Mouse (Mus musculus) liver, adult 2 months (tissue): ENCODE results near the gene Parva. TPM values are rescaled to one million over a fixed set of nuclear protein-coding genes. Genes with fewer than 3 reads are reported as not detected.

Source experiments
- DNase-seq: peaks from one replicate; pipeline ENCODE4 v3.0.0-alpha.2; 2011; ENCODE audit warnings: low read depth, low spot score; ENCODE audit errors: extremely low read depth
- H3K27ac ChIP-seq: fragments of 200-500 bp; replicated peaks from 2 replicates; pipeline ENCODE4 v1.5.1; 2012; ENCODE audit warnings: low read depth, mild to moderate bottlenecking, control low read depth, inconsistent platforms, low read length; ENCODE audit not compliant: insufficient read depth
- H3K27me3 ChIP-seq: fragments of 200-500 bp; 2 replicates; pipeline ENCODE4 v1.6.1; 2012; ENCODE audit warnings: mild to moderate bottlenecking, moderate library complexity, low read length, inconsistent platforms; ENCODE audit not compliant: control insufficient read depth, insufficient read depth
- H3K36me3 ChIP-seq: fragments of 200-500 bp; 2 replicates; pipeline ENCODE4 v1.6.1; 2012; ENCODE audit warnings: low read length, inconsistent platforms; ENCODE audit not compliant: control insufficient read depth, insufficient read depth
- H3K4me1 ChIP-seq: fragments of 200-500 bp; 2 replicates; pipeline ENCODE4 v1.6.1; 2011; ENCODE audit warnings: low read length; ENCODE audit not compliant: control insufficient read depth, insufficient read depth
- H3K4me3 ChIP-seq: fragments of 200-500 bp; 2 replicates; pipeline ENCODE4 v1.5.1; 2011; ENCODE audit warnings: low read depth, mild to moderate bottlenecking, control low read depth, low read length, moderate library complexity; ENCODE audit not compliant: insufficient read depth
- H3K79me2 ChIP-seq: fragments of 200-500 bp; 2 replicates; pipeline ENCODE4 v1.6.1; 2012; ENCODE audit warnings: inconsistent platforms, mild to moderate bottlenecking, low read length, moderate library complexity; ENCODE audit not compliant: control insufficient read depth, insufficient read depth
- H3K9ac ChIP-seq: fragments of 200-500 bp; 2 replicates; pipeline ENCODE4 v1.6.1; 2012; ENCODE audit warnings: low read depth, mild to moderate bottlenecking, control low read depth, inconsistent platforms, low read length
- CTCF ChIP-seq: fragments of 200-500 bp; IDR thresholded peaks from 2 replicates; pipeline ENCODE4 v1.5.1; 2011; ENCODE audit warnings: low read depth, low read length, control low read depth
- POLR2A ChIP-seq: fragments of 200-500 bp; IDR thresholded peaks from 2 replicates; pipeline ENCODE4 v1.6.1; 2011; ENCODE audit warnings: low read length, control low read depth; ENCODE audit not compliant: insufficient read depth; ENCODE audit errors: extremely low read depth
- WGBS: fragments of 180-500 bp; shearing (Covaris S2); methylation state at CpG from one replicate; pipeline ENCODE4 v1.1.7; 2018; 5-methylcytosine and 5-hydroxymethylcytosine counted together
- polyA plus RNA-seq: library from polyadenylated mRNA; depleted of rRNA; stranded (reverse); fragments of >200 nt; gene quantifications from 2 replicates; pipeline ENCODE4 v1.2.3, GENCODE M21; 2012
- total RNA-seq: library from RNA; depleted of rRNA; stranded (reverse); fragments of >200 nt; gene quantifications from 2 replicates; pipeline ENCODE4 v1.2.3, GENCODE M21; 2014

The Parva gene
- total and polyA plus RNA-seq, 2 experiments = 18.8 to 27.2 TPM

DNA sequence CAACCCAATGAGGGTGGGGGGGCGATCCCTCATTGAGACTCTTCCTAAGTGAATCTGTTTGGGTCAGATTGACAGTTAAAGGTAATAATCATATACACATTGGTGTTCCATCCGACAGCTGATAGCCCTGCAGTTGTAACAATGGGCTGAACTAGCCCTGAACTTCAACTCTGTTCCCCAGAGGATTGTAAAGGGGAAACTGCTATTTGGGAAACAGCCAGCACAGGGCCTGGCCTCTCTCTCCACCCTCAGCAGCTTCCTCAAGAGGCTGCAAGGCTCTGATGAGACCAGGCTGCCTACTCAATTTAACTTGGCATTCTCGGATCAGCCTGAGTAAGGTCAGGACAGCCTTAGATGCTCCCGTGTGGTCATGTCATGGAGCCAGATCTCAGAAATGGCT, 99.9 kb downstream of the Parva start:
- TF ChIP-seq POLR2A = no peak
- no peak for DNase-seq
- WGBS = 79% methylated on average over 4 of the region's 4 CpGs

DNA sequence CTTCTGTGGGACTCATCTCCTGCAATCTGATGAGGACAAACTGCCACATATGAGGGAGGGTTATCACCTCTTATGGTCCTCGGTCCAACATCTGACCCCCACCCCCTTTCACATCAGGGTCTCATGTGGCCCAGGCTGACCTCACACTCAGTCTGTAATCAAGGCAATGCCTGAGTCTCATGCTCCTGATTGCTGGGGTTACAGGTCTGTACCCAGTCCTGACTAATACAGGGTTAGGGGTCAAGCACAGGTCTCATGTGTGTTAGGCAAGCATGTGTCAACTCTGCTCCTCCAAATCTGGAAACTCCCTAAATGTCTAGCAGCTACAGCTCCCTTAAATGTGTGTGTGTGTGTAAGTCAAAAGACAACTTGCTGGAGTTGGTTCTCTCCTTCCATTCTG, 100.8 kb downstream of the Parva start:
- WGBS = 97% methylated on average over 1 of the region's 1 CpGs
- H3K4me3 ChIP-seq = no peak overlapping the region
- H3K9ac ChIP-seq = no peak overlapping the region
- DNase-seq = peak; percentile 30
- no peak overlapping the region for H3K27ac ChIP-seq
- H3K4me1 ChIP-seq = peaks cover 7% of the 10 kb centered on the region
- TF ChIP-seq POLR2A (no peak), CTCF (no peak)
- no peaks in the 10 kb centered on the region for H3K36me3 ChIP-seq
- peaks cover 11% of the 10 kb centered on the region for H3K79me2 ChIP-seq
- no peaks in the 10 kb centered on the region for H3K27me3 ChIP-seq

More for the DNA sequence above, 99.9 kb downstream of the Parva start:
- Histone ChIP-seq H3K9ac (no peak overlapping the region), H3K4me3 (no peak overlapping the region), H3K36me3 (no peaks in the 10 kb centered on the region), H3K4me1 (peaks cover 7% of the 10 kb centered on the region), H3K27me3 (no peaks in the 10 kb centered on the region), H3K79me2 (peaks cover 8% of the 10 kb centered on the region), H3K27ac (no peak overlapping the region)

DNA sequence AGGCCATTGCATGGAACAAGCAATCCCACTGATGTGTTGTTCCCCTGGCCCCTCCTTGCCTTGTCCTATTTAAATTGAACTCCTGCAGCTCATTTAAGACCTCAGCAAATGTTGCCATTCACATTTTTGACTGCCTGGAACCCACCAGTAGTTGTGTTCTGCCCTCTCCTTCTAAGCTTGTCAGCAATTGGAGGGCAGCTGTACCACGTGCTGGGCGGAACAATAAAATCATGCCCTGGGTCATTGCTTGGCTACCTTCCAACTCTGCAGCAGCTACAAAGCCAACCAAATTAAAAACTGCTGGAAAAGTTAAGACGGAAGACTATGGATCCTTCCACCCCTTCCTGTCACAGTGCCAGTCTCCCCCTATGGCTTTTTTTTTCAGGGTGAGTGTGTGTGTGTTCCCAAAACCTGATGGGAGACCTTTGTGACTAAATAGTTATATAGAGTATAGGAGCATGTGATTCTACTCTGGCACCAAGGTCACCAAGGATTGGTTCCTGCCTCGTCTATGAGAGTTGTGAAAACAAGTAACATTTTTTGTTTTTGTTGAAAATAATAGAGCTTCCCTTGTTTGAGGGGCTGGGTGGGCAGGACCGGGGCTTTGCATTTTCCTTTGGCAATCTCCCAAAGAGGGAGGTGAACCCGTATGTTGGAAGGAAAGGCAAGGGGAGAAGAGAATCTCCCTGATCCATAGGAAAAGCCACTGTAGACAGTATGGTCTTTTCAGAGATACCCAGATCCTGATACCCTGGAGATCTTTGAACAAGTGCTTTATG, 101.5 kb downstream of the Parva start:
- 70% methylated on average over 6 of the region's 6 CpGs for WGBS
- no peak for DNase-seq

DNA sequence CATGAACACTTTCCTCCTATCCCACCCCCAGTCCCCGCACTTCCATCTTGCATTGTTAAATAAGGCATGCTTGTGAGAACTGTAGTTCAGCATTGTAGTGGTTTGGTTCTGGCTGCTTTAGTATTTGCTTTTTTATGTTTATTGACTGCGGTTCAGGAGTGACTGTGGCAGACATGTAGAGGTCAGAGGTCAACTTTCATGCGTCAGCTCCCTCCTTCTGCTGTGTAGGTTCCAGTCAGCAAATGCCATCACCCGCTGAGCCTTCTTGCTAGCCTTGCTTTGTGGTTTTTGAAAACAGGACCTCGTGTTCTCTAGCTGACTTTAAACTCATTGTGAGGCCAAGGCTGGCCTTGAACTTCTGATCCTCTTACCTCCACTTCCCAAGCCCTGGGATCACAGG, 103.6 kb downstream of the Parva start:
- H3K27ac ChIP-seq = no peak overlapping the region
- DNase-seq = peak; percentile 89
- H3K27me3 ChIP-seq = no peaks in the 10 kb centered on the region
- H3K9ac ChIP-seq = no peak overlapping the region
- H3K79me2 ChIP-seq = peaks cover 2% of the 10 kb centered on the region; the same call in 1 of the 2 replicates
- TF ChIP-seq POLR2A (no peak), CTCF (no peak)
- H3K4me1 ChIP-seq = peaks cover 7% of the 10 kb centered on the region
- H3K4me3 ChIP-seq = no peak overlapping the region
- WGBS = 25% methylated on average over 5 of the region's 5 CpGs
- no peaks in the 10 kb centered on the region for H3K36me3 ChIP-seq

More for the DNA sequence above, 101.5 kb downstream of the Parva start:
- no peaks in the 10 kb centered on the region for H3K36me3 ChIP-seq
- no peaks in the 10 kb centered on the region for H3K27me3 ChIP-seq
- TF ChIP-seq POLR2A = no peak
- TF ChIP-seq CTCF = no peak
- H3K4me3 ChIP-seq = no peak overlapping the region
- peaks cover 10% of the 10 kb centered on the region for H3K79me2 ChIP-seq
- no peak overlapping the region for H3K9ac ChIP-seq
- H3K27ac ChIP-seq = no peak overlapping the region
- H3K4me1 ChIP-seq = peaks cover 7% of the 10 kb centered on the region

DNA sequence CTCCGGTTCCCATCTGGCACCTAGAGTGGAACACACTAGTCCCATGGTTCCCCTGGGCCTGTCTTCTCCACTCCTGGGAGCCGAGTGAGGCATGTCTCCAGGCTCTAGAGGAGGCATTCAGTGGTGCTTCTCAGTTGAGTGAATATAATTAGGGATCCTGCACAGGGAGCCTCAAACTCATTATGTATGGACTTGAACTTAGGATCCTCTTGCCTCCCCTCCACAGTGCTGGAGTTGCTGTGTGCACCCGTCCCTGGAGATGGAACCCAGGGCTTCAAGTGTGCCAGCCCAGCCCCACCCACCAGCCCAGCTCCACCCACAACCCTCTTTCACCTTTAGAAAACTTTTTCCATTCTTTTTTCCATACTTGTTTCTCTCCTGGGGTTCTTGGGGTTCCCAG, 106.8 kb downstream of the Parva start:
- WGBS = 94% methylated on average over 3 of the region's 3 CpGs
- no peak overlapping the region for H3K9ac ChIP-seq

DNA sequence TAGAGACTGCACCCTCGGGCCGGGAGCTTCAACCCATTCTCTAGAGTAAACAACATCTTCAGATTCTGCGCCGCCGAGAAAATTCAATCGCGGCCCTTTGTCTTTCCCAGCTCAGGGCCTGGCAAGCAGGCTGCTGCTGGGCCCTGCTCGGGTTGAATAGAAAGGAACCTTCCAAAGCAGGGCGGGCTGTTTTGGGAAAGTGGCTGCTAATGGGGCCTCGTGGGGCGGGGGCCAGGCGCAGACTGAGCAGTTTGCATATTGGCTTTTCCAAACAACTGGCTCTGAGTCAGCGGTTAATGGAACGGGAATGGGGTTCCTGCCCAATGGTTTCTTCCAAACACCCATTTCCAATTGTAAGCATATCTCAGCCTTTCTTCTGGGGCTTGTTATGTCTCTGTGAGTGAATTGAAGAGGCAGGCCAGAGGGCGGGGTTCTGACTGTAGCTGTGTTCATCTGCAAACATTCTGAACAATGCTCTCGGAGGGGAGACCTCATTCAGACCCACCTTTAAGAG, 108.2 kb downstream of the Parva start:
- H3K27ac ChIP-seq = no peak overlapping the region
- DNase-seq = no peak

More for the DNA sequence above, 106.8 kb downstream of the Parva start:
- Histone ChIP-seq H3K4me1 (peaks cover 5% of the 10 kb centered on the region), H3K79me2 (peaks cover 2% of the 10 kb centered on the region; the same call in 1 of the 2 replicates), H3K27ac (no peak overlapping the region), H3K36me3 (no peaks in the 10 kb centered on the region), H3K4me3 (no peak overlapping the region), H3K27me3 (no peaks in the 10 kb centered on the region)
- no peak for DNase-seq
- no peak for TF ChIP-seq POLR2A
- no peak for TF ChIP-seq CTCF

More for the DNA sequence above, 108.2 kb downstream of the Parva start:
- H3K4me1 ChIP-seq = peaks cover 3% of the 10 kb centered on the region; the same call in 1 of the 2 replicates
- no peaks in the 10 kb centered on the region for H3K36me3 ChIP-seq
- H3K27me3 ChIP-seq = no peaks in the 10 kb centered on the region
- peaks cover 2% of the 10 kb centered on the region; the same call in 1 of the 2 replicates for H3K79me2 ChIP-seq
- TF ChIP-seq CTCF = no peak
- no peak for TF ChIP-seq POLR2A
- no peak overlapping the region for H3K9ac ChIP-seq
- H3K4me3 ChIP-seq = no peak overlapping the region
- 63% methylated on average over 16 of the region's 16 CpGs for WGBS
